Mouse (Mus musculus) intestine, embryonic 16.5 days (tissue): ENCODE measurements around the gene Macf1. TPM values are rescaled to one million over a fixed set of nuclear protein-coding genes. Genes with fewer than 3 reads are reported as not detected.

Source experiments
- ATAC-seq: fragments of 200-750 bp; cut with Nextera tagmentation; 2 replicates; pipeline ENCODE4 v1.8.0; 2017; ENCODE audit warnings: moderate TSS enrichment, moderate library complexity
- H3K27ac ChIP-seq: fragments of 300-500 bp; sonication (generic); 2 replicates; pipeline ENCODE4 v1.5.1; 2014; ENCODE audit warnings: mild to moderate bottlenecking, low read length
- H3K27me3 ChIP-seq: fragments of 300-500 bp; sonication (generic); replicated peaks from 2 replicates; pipeline ENCODE4 v1.6.1; 2014; ENCODE audit warnings: low read length, control low read depth, mixed read lengths; ENCODE audit not compliant: control insufficient read depth, insufficient read depth
- H3K36me3 ChIP-seq: fragments of 300-500 bp; sonication (generic); 2 replicates; pipeline ENCODE4 v1.6.1; 2014; ENCODE audit warnings: low read length, control low read depth; ENCODE audit not compliant: control insufficient read depth, insufficient read depth
- H3K4me1 ChIP-seq: fragments of 300-500 bp; sonication (generic); 2 replicates; pipeline ENCODE4 v1.6.1; 2014; ENCODE audit warnings: low read length, control low read depth, mixed read lengths; ENCODE audit not compliant: control insufficient read depth, insufficient read depth
- H3K4me2 ChIP-seq: fragments of 300-500 bp; sonication (generic); 2 replicates; pipeline ENCODE4 v1.6.1; 2014; ENCODE audit warnings: low read depth, low read length, control low read depth
- H3K4me3 ChIP-seq: fragments of 300-500 bp; sonication (generic); 2 replicates; pipeline ENCODE4 v1.5.1; 2014; ENCODE audit warnings: mild to moderate bottlenecking, low read length
- H3K9ac ChIP-seq: fragments of 300-500 bp; sonication (generic); 2 replicates; pipeline ENCODE4 v1.6.1; 2014; ENCODE audit warnings: low read depth, low read length
- H3K9me3 ChIP-seq: fragments of 300-500 bp; sonication (generic); 2 replicates; pipeline ENCODE4 v1.6.1; 2016; ENCODE audit warnings: low read length, control low read depth; ENCODE audit not compliant: control insufficient read depth
- WGBS: fragments of 180-500 bp; shearing (Covaris S2); extraction: QIAGEN DNeasy Blood & Tissue Kit; methylation state at CpG from one replicate; pipeline ENCODE4 v1.1.7; 2014; 5-methylcytosine and 5-hydroxymethylcytosine counted together
- polyA plus RNA-seq: library from polyadenylated mRNA; unstranded; fragments of >200 nt; fragmentation: Nextera tagmentation; extraction: Ambion mirVana; gene quantifications from 2 replicates; pipeline ENCODE4 v1.2.1, GENCODE M21; 2015

Macf1 gene
- polyA plus RNA-seq, 1 experiment from 2014 or later: 19.7 TPM

DNA sequence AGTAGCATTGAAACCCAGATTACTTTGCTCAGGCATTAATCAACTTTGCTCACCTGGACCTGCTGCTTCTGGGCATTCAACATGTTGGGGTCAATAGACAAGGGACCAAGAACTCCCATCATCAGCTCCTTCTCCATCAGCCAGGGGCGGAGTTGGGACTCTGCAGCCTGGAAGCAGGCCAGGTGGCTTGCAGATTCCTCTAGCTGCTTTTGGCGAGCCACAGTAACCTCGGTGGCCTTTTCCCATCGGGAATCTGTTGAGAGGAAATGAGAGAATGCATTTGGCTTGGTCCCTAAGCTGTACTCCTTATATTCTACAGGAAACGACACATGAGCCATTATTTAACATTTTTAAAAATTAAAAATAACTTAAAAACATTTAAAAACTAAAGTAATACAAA is 245.7 kb downstream of the Macf1 start:
- ATAC-seq: no peak
- peaks cover 6% of the 10 kb centered on the region; the same call in 1 of the 2 replicates for H3K36me3 ChIP-seq
- no peaks in the 10 kb centered on the region for H3K9me3 ChIP-seq
- no peak overlapping the region for H3K4me2 ChIP-seq
- WGBS: 69% methylated on average over 5 of the region's 5 CpGs
- H3K4me1 ChIP-seq: no peaks in the 10 kb centered on the region
- H3K27ac ChIP-seq: no peak overlapping the region
- H3K9ac ChIP-seq: no peak overlapping the region
- H3K27me3 ChIP-seq: no peaks in the 10 kb centered on the region
- no peak overlapping the region for H3K4me3 ChIP-seq

DNA sequence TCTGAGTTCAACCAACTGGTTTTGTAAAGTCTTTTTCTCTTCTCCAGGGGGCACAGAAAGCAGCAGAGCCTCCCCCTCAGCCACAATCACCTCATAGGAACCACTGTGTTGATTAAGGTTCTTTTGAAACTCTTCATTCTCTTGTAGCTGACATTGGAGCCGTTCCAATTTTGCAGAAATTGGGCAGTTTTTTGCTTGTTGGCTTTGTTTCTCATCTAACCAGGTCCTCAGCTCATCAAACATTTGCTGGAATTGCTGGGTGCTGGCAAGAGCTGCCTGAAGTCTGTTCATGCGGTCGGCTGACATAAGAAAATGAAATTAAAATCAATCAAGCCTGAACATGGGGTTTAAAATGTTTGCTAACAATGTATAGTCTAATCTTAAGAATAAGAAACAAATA is 251.0 kb downstream of the Macf1 start:
- no peak for ATAC-seq
- H3K4me3 ChIP-seq: no peak overlapping the region
- H3K27me3 ChIP-seq: no peaks in the 10 kb centered on the region
- peaks cover 7% of the 10 kb centered on the region; the same call in 1 of the 2 replicates for H3K36me3 ChIP-seq
- H3K4me2 ChIP-seq: no peak overlapping the region
- no peaks in the 10 kb centered on the region for H3K9me3 ChIP-seq
- peaks cover 2% of the 10 kb centered on the region; the same call in 1 of the 2 replicates for H3K4me1 ChIP-seq
- 92% methylated on average over 3 of the region's 3 CpGs for WGBS
- no peak overlapping the region for H3K27ac ChIP-seq
- no peak overlapping the region for H3K9ac ChIP-seq

DNA sequence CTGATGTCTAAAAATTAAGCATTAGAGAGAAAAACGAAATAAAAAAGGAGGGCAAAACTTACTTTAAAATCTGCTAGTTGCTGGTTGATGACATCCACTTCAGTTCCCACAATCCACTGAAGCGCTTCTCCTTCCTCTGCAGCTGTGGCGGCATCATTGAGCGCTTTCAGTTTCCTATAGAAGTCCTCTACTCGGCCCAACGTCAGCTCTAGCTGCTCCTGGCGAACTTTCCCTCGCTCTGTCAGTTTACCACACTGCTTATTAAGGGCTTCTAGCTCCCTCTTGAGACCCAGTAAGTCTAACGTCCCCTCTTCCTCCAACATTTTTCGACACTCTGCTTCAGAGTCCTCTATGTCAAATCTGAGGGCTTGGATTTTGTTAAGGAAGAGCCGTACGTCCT is 252.2 kb downstream of the Macf1 start:
- Histone ChIP-seq H3K4me3 (no peak overlapping the region), H3K36me3 (peaks cover 7% of the 10 kb centered on the region; the same call in 1 of the 2 replicates), H3K4me1 (peaks cover 4% of the 10 kb centered on the region; the same call in 1 of the 2 replicates), H3K27ac (no peak overlapping the region), H3K9me3 (no peaks in the 10 kb centered on the region), H3K9ac (no peak overlapping the region), H3K4me2 (no peak overlapping the region), H3K27me3 (no peaks in the 10 kb centered on the region)
- 78% methylated on average over 12 of the region's 12 CpGs for WGBS
- no peak for ATAC-seq

DNA sequence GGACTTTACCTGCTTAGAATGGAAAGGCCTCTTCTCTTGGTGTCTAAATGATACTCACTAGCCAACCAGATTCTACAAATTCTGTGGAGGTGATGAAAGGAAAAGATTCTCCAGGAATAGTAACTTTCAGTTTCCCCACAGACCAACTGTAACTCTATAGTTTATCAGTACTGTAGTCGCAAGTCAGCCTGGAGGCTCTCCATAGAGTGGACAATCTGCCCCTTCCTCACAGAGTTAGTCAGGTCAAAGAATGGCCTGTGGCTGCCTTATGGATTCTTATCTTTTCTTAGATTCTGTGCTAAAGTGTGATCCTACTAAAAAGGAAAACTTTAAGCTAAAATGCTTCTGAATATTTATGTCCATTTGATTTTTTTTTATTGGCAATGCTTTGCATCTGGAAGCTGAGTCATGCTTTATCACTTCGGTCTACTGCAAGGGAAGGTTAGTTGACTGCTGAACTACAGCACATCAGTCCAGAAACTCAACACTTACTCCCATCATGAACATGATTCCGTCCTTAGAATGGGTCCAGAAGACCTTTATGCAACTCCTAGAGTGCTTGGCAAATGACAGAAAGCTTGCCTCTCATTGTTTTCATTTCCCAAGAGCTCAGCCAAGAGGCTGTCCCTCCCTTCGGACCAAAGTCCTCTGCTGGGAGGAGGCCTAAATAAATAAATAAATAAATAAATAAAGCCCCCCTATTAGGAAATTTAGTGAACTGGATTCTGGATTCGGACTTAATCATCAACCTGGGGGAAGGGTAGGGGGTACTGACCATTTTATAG is 256.1 kb downstream of the Macf1 start:
- Histone ChIP-seq H3K4me3 (no peak overlapping the region), H3K9ac (no peak overlapping the region), H3K9me3 (no peaks in the 10 kb centered on the region), H3K27me3 (no peaks in the 10 kb centered on the region), H3K36me3 (peaks cover 4% of the 10 kb centered on the region; the same call in 1 of the 2 replicates), H3K27ac (no peak overlapping the region), H3K4me1 (peaks cover 13% of the 10 kb centered on the region), H3K4me2 (no peak overlapping the region)
- 77% methylated on average over 5 of the region's 5 CpGs for WGBS
- no peak for ATAC-seq

DNA sequence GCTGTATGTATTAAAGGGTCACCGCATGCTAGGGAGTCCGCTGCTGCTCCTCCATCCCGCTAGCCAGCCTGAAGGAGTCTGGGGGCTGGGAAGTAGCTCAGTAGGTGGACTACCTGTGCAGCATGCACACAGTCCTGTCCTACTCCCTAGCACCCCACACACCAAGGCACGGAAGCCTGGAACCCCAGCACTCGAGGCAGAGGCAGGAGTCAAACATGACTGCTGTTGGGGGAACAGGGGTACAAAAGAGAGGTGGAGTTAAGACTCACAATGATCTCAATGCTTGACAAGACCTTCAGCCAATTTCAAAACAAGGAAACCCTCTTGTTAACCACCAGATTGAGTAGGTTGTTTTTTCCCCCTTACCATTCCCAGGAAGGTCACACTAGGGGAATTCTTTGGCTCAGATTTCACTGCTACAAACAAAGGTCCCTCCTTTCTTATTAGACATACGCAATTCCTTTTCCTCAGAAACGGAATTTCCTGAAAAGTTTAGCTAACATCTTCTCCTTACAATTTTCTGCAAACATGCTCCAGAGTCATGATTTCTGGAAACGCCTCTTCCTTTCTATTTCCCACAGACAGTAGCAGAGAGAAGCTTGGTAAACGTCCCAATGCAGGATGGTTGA is 256.8 kb downstream of the Macf1 start:
- Histone ChIP-seq H3K27ac (no peak overlapping the region), H3K9me3 (no peaks in the 10 kb centered on the region), H3K4me2 (no peak overlapping the region), H3K36me3 (peaks cover 4% of the 10 kb centered on the region; the same call in 1 of the 2 replicates), H3K4me1 (peaks cover 13% of the 10 kb centered on the region), H3K9ac (no peak overlapping the region), H3K4me3 (no peak overlapping the region), H3K27me3 (no peaks in the 10 kb centered on the region)
- no peak for ATAC-seq
- WGBS: 83% methylated on average over 9 of the region's 9 CpGs

DNA sequence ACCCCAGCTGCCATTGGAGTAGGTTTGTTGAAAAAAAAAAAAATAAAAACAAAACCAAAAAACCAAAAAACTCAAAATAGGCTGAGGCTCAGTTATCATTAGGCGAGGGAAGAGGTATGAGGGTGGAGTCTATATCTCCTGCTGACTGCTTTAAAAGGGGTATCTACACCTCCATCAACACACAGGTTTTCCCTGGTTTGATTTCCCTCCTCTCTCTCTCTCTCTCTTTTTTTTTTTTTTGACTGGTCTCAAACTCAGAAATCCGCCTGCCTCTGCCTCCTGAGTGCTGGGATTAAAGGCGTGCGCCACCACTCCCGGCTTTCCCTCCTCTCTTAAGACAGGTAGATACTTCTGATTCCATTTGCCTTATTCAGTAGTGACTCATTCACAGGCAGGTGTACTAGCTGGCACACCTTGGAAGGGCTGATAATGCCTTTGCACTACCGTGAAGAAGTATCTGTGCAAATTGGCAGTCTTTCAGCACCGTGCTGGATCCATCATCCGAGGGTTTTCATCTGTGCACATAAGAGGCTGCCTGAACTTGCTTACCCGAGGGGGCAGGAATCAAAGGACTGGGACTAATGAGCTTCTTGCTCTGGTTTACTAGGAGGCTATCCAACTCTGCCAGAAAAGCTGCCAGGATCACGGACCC is 257.6 kb downstream of the Macf1 start:
- no peak for ATAC-seq
- H3K27me3 ChIP-seq: no peaks in the 10 kb centered on the region
- no peak overlapping the region for H3K4me2 ChIP-seq
- H3K9me3 ChIP-seq: no peaks in the 10 kb centered on the region
- WGBS: 90% methylated on average over 10 of the region's 10 CpGs
- no peak overlapping the region for H3K9ac ChIP-seq
- no peaks in the 10 kb centered on the region for H3K36me3 ChIP-seq
- H3K4me3 ChIP-seq: no peak overlapping the region
- H3K27ac ChIP-seq: no peak overlapping the region
- H3K4me1 ChIP-seq: peaks cover 13% of the 10 kb centered on the region

DNA sequence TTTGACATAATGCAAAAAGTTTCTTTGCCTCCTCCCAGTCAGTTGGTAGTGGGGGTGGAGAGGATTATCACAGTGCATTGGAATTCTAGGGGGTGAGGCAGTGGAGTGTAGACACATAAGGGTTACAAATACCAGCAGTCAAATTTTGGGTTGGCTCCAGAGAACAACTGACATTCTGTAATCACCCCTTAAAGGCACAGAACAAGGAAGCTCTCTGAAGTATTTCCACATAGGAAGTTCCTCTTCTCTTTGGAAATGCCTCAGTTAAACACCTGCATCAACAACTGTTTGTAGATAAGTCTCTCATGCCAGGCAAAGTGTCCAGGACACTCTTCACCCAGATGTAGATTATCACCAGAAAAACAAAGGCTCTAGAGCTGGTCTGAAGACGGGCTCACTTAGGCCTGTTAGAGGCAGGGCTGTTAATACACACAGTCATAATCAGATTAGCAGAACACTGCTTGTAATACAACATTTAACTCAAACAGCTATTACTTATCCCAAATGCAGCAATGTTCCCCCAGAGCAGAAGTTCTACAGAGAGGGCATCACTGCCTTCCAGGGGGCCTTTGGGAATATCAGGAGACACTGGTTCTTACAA is 258.4 kb downstream of the Macf1 start:
- H3K4me1 ChIP-seq: peaks cover 13% of the 10 kb centered on the region
- no peaks in the 10 kb centered on the region for H3K27me3 ChIP-seq
- 42% methylated on average over 1 of the region's 1 CpGs for WGBS
- H3K9ac ChIP-seq: no peak overlapping the region
- H3K4me3 ChIP-seq: no peak overlapping the region
- 0 out of 2 replicates have a peak, but pooled peaks have one; percentile 29 for ATAC-seq
- H3K9me3 ChIP-seq: no peaks in the 10 kb centered on the region
- H3K27ac ChIP-seq: peak overlapping the region; percentile 12; the same call in 1 of the 2 replicates
- H3K36me3 ChIP-seq: no peaks in the 10 kb centered on the region
- H3K4me2 ChIP-seq: no peak overlapping the region

DNA sequence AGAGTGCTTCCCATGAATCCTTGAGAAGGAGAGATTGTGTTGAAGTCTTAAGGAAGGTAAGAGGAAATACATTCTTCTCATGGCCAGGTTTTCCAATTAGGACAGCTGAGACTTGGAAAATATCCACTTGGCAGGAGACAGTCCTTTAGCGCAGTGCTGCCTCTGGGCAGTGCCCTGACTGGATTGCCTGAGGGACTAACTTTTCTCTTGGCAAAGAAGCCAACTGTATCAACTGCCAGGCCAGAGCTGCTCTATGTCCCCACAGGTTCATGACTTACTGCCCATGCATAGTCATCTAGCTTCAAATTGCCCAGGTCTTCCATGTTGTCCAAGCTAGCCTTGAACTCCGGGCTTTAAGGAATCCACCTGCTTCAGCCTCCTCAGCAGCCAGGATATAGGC is 260.1 kb downstream of the Macf1 start:
- H3K9ac ChIP-seq: no peak overlapping the region
- WGBS: 94% methylated on average over 2 of the region's 2 CpGs
- H3K9me3 ChIP-seq: no peaks in the 10 kb centered on the region
- peaks cover 15% of the 10 kb centered on the region for H3K4me1 ChIP-seq
- no peak overlapping the region for H3K4me2 ChIP-seq
- H3K36me3 ChIP-seq: no peaks in the 10 kb centered on the region
- H3K27ac ChIP-seq: no peak overlapping the region
- H3K27me3 ChIP-seq: no peaks in the 10 kb centered on the region
- no peak for ATAC-seq
- no peak overlapping the region for H3K4me3 ChIP-seq

DNA sequence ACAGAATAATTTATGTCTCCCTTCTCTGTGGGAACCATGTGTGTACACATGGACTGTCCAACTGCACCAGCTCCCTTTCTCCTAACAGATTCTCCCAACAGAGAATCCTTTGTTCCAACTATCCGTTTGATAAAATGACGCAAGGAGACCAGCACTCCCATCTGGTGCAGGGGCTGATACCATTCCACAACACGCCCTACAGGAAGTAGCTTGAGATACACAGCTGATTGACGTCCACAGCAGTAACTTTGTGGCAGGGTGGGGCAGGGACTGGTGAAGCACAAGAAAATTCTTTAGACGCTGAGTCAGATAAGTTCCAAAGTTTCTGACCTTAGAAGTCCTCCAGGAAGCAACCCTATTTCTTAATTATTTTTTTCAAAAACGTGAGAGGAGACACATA is 261.3 kb downstream of the Macf1 start:
- Histone ChIP-seq H3K27me3 (no peaks in the 10 kb centered on the region), H3K27ac (no peak overlapping the region), H3K4me1 (peaks cover 11% of the 10 kb centered on the region), H3K4me3 (no peak overlapping the region), H3K9me3 (no peaks in the 10 kb centered on the region), H3K36me3 (no peaks in the 10 kb centered on the region), H3K9ac (no peak overlapping the region), H3K4me2 (no peak overlapping the region)
- WGBS: 34% methylated on average over 6 of the region's 6 CpGs
- peak; percentile 96 for ATAC-seq
